Mouse (Mus musculus) megakaryocyte, embryonic 14.5 days (primary cell): ENCODE data around the gene Sec24d. TPM values are rescaled to one million over a fixed set of nuclear protein-coding genes. Genes with fewer than 3 reads are reported as not detected.
"Not testable (repeated sequence)": the region's sequence is repeated elsewhere in the genome, so short reads cannot be mapped to it uniquely, and the experiment has no call there.

Experiments used
- H3K27me3 ChIP-seq: replicated peaks from 2 replicates; pipeline ENCODE3; 2012; ENCODE audit warnings: inconsistent platforms
- H3K36me3 ChIP-seq: replicated peaks from 2 replicates; pipeline ENCODE3; 2012; ENCODE audit warnings: low read length, inconsistent platforms, mixed read lengths
- H3K4me1 ChIP-seq: 2 replicates; pipeline ENCODE4 v1.6.1; 2012; ENCODE audit warnings: inconsistent platforms
- H3K4me3 ChIP-seq: replicated peaks from 2 replicates; pipeline ENCODE3; 2012; ENCODE audit warnings: moderate library complexity, mild to moderate bottlenecking, inconsistent platforms
- H3K9me3 ChIP-seq: 2 replicates; pipeline ENCODE4 v1.6.1; 2012; ENCODE audit warnings: inconsistent platforms
- FLI1 ChIP-seq: IDR thresholded peaks from 2 replicates; pipeline ENCODE4 v1.6.1; 2012; ENCODE audit warnings: low read length, inconsistent platforms, mixed read lengths
- GATA1 ChIP-seq: IDR thresholded peaks from 3 replicates; pipeline ENCODE4 v1.6.1; 2012; ENCODE audit warnings: mixed read lengths, low read length, inconsistent platforms, borderline replicate concordance
- polyA plus RNA-seq: library from polyadenylated mRNA; stranded (reverse); fragments of >175 nt; gene quantifications from 2 replicates; pipeline ENCODE4 v1.2.3, GENCODE M21; 2012; ENCODE audit warnings: low replicate concordance; ENCODE audit not compliant: insufficient read depth

Gene Sec24d
- polyA plus RNA-seq, 1 experiment = 15.6 TPM

DNA sequence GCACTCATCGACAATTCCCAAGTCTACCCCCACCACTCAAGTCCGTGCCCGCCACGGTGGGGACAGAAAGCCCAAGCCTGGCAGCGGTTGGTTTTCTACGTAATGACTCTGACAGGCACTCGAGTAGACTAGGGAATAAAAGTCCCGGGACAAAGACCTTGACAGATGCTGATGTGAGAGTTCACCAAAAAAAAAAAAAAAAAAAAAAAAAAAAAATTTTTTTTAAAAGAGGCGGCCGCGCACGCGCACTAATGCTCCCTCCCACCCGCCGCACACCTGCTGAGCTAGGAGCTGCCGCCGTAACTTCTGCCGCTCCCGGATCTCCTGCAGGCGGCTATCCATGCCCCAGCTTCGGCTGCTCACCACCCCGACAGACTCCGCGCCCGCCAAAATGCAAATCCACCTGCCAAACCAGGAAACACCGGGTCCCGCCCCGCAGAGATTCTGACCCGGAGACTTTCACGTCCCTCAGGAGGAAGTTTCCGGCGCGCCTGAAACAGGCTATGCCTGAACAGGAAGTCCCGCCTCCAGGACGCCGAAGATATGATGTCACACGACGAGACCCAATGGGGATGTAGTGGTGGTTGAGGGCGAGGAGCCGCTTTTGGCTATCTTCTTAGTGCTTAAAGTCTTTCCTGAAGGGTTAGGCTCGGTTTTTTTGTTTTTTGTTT lies 118.4 kb downstream of the Sec24d start, which contains the start of gene Mettl14:
TSS of gene Mettl14 (minus strand) at position 623 of the 671 bp plus-strand sequence.
- peaks cover 19% of the 10 kb centered on the region for H3K4me1 ChIP-seq
- TF ChIP-seq FLI1 (0 out of 2 replicates have a peak, but pooled peaks have one; percentile 11), GATA1 (no peak)
- H3K27me3 ChIP-seq = peaks cover 4% of the 10 kb centered on the region
- H3K4me3 ChIP-seq = peak within 1 kb of the TSS; percentile 98
- no peaks in the 10 kb centered on the region for H3K9me3 ChIP-seq
- peaks cover 15% of the 10 kb centered on the region for H3K36me3 ChIP-seq

DNA sequence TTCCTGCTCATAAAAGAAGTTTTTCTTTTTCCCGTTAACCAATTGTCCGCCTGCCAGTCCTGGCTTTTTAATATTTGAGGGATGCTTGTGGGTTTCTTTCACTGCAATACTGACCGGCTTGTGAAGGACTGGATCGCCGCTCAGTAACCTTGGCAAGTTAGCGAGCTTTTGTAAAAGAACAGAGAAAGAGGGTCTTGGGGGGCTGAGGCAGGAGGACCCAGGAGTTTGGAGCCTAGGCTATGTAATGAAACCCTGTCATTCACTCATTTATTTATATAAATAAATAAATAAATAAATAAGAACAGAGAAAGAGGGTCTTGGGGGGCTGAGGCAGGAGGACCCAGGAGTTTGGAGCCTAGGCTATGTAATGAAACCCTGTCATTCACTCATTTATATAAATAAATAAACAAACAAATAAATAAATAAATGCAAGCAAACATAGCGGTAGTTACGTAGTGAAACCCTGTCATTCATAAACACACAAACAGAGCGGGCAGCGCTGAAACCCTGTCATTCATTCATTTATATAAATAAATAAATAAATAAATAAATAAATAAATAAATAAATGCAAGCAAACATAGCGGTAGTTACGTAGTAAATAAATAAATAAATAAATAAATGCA lies 119.0 kb downstream of the Sec24d start:
- not testable (repeated sequence) for H3K36me3 ChIP-seq

DNA sequence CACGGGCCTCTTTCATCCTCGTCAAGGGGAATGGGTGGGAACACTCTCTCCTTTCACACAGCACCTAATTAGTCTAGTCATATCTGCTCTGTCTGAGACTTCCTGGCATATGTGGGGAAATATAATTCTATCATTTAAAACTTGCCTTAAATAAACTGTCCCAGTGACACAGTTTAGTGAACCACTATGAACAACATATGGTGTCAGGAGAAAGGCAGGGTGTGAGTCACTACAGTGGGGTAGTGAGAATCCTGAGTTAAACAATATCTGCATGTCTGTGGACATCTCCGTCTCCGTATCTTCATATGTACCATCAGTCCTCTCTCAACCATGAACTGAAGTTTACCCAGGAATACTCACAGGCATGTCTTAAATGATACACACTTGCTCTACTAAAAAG lies 123.9 kb downstream of the Sec24d start:
- Histone ChIP-seq H3K4me1 (no peaks in the 10 kb centered on the region), H3K36me3 (no peaks in the 10 kb centered on the region), H3K4me3 (no peak overlapping the region), H3K27me3 (peaks cover 5% of the 10 kb centered on the region), H3K9me3 (no peaks in the 10 kb centered on the region)
- TF ChIP-seq FLI1 (no peak), GATA1 (no peak)

More for the DNA sequence above, 119.0 kb downstream of the Sec24d start:
- not testable (repeated sequence) for H3K9me3 ChIP-seq, H3K27me3 ChIP-seq
- H3K4me1 ChIP-seq = peaks cover 19% of the 10 kb centered on the region
- peak overlapping the region; percentile 98 for H3K4me3 ChIP-seq

DNA sequence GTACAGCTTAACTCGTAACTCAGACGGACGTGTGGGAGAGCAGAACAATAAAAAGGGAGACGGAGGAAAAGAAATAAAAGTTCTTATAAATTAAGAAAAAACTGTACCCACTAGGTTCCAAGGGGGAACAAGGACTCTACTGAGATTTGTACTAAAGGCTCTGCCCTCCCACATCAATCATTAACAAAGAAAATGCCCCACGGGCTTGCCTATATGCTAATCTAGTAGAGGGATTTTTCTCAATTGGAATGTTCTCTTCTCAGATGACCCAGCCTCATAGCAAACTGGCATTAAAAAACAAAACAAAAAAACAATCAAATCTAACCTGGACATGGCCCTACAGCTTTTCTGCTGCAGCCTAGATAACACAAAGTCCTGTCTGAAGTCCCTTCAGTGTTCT lies 128.4 kb downstream of the Sec24d start:
- H3K9me3 ChIP-seq = no peaks in the 10 kb centered on the region
- no peak overlapping the region for H3K4me3 ChIP-seq
- H3K27me3 ChIP-seq = peaks cover 3% of the 10 kb centered on the region
- TF ChIP-seq FLI1 = no peak
- no peak for TF ChIP-seq GATA1
- H3K36me3 ChIP-seq = no peaks in the 10 kb centered on the region
- H3K4me1 ChIP-seq = no peaks in the 10 kb centered on the region

DNA sequence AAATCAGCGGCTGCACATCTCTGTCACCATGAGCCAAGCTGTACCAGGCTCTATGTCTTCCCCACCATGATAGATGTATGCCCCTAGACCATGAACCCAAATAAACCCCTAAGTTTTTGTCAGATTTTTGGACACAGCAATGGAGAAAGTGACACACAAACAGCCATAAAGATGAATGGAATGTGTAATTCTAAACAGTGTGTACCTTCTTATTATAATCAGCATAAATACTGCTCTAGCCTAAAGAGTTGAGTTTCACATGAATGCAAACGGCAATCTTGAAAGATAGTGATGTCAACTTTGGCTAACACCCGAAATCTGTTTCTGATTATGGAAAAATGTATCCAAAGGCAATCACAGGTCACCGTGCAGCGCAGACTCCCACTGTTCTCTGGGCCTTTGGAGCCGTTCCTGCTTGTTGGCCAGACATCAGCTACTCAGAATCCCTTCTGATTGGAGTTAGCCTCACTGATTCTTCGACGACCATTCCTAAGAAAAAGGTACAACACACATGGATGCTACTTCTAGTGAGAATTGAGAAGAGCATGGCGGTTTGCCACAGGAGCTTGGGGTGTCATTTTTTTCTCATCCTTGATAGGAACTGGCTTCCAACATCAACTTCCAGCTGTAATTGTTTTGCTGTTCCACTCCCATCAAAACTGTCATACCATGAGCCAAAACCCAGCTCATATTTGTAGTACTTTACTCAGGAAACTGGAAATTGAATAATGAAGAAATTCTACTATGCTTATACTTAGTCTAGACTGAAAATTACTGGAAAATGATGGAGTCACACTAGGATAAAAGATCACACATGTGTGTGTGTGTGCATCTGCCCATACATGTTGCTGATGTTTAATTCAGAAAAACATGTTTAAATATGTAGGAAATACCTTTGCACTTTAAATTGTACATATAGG lies 130.6 kb downstream of the Sec24d start:
- no peaks in the 10 kb centered on the region for H3K36me3 ChIP-seq
- TF ChIP-seq GATA1 = no peak
- no peak for TF ChIP-seq FLI1
- no peaks in the 10 kb centered on the region for H3K4me1 ChIP-seq
- no peaks in the 10 kb centered on the region for H3K9me3 ChIP-seq
- no peak overlapping the region for H3K4me3 ChIP-seq
- H3K27me3 ChIP-seq = peaks cover 4% of the 10 kb centered on the region

DNA sequence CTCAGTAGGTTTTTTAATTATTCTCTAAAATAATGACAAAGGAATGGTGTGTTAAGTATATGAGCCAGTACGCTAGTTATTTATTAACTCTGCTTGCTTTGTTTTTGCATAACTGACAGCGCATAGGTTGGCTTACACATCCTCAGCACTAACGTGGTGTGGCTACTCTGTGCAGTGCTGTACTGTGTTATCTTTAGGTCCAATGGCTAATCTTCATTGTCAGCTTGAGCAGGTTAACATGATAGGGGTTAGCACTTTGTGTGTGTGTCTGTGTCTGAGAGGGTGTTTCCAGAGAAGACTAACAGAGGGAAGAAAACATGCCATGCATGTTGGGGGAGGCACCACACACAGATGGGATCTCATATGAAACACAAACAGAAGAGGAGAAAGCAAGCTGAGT lies 137.7 kb downstream of the Sec24d start:
- 0 out of 2 replicates have a peak, but pooled peaks cover 7% of the 10 kb centered on the region for H3K9me3 ChIP-seq
- TF ChIP-seq GATA1 (no peak), FLI1 (no peak)
- H3K27me3 ChIP-seq = peaks cover 5% of the 10 kb centered on the region
- no peaks in the 10 kb centered on the region for H3K4me1 ChIP-seq
- H3K36me3 ChIP-seq = no peaks in the 10 kb centered on the region
- H3K4me3 ChIP-seq = no peak overlapping the region

DNA sequence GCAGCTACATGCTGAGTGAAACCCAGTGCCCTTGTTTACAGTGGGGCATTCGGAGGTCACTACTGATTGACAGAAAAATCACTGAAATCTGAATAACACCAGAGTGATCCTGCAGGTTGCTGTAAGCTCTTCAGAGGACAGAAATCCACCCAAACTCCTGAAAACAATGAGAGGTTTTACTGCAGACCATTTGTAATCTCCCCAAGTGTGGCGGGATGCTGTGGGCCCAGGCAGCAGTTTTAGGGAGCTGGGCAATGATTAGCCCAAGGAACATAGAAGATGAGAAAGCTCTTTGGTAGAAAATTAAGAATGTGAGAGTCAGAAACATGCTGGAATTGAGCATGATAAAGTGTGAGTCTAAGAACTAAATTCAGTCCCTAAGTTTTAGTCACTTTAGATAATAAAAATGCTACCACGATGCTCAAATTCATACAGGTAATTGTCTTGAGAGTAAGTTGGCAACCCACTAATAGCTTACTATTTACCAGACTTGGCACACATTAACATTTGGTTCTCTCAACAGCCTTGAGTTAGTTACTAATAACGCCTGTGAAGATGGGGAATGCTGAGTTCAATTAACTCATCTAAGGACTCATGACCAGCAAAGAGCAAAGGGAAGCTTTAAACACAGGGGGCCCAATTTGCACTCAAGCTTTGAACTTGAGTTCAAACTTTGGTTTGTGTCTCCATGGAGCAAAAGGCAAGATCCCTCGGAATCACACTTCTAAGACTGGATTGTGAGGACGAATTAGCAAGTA lies 144.7 kb downstream of the Sec24d start:
- Histone ChIP-seq H3K4me1 (no peaks in the 10 kb centered on the region), H3K4me3 (no peak overlapping the region), H3K27me3 (peaks cover 5% of the 10 kb centered on the region), H3K9me3 (peaks cover 13% of the 10 kb centered on the region; the same call in 1 of the 2 replicates), H3K36me3 (no peaks in the 10 kb centered on the region)
- TF ChIP-seq FLI1 (no peak), GATA1 (no peak)

DNA sequence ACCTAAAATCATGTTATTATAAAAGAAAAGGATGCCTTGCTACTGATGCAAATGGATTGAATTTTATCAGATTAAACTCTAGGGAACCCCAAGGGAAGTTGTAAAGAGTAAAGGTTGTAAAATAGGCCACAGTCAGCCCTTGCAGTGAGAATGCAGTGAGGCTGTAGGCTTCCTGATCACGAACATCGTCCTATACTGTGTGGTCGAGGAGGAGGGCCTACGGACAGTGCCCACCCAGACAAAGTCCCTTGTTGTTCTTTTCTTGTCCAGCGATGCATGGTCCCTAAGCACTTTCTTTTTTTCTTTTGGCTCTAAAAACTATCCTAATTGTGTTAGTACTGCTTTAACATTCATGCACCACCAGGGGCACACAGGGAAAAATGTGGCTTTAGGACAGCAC lies 145.9 kb downstream of the Sec24d start:
- Histone ChIP-seq H3K27me3 (peaks cover 5% of the 10 kb centered on the region), H3K4me1 (no peaks in the 10 kb centered on the region), H3K4me3 (no peak overlapping the region), H3K36me3 (no peaks in the 10 kb centered on the region), H3K9me3 (peaks cover 13% of the 10 kb centered on the region; the same call in 1 of the 2 replicates)
- TF ChIP-seq FLI1 (no peak), GATA1 (no peak)

Other genes with a start within 250 kb of the Sec24d start
- gene Myoz2, start 232.4 kb upstream of the Sec24d start, polyA plus RNA-seq = not detected in 2 replicates
- 0.02 and 0.61 TPM in 2 replicates for gene Synpo2, start 31.3 kb upstream of the Sec24d start, polyA plus RNA-seq
- 4.4 TPM in 1 of 2 replicates, not detected in the other for gene Mettl14, start 118.7 kb downstream of the Sec24d start, polyA plus RNA-seq
- gene Prss12, start 179.5 kb downstream of the Sec24d start, polyA plus RNA-seq = not detected in 2 replicates